Mouse (Mus musculus) bone marrow macrophage, adult 2 months (primary cell): ENCODE results near the gene Mtrex.
A peak's percentile ranks its signal among the peaks of the same experiment; 100 is the strongest.

Experiments
- CTCF ChIP-seq: IDR thresholded peaks from 2 replicates; pipeline ENCODE4 v1.5.1; 2012; ENCODE audit warnings: low read depth, mild to moderate bottlenecking, low read length, moderate library complexity
- POLR2A ChIP-seq: IDR thresholded peaks from 2 replicates; pipeline ENCODE4 v1.6.1; 2012; ENCODE audit warnings: mild to moderate bottlenecking, low read depth, low read length, borderline replicate concordance

DNA sequence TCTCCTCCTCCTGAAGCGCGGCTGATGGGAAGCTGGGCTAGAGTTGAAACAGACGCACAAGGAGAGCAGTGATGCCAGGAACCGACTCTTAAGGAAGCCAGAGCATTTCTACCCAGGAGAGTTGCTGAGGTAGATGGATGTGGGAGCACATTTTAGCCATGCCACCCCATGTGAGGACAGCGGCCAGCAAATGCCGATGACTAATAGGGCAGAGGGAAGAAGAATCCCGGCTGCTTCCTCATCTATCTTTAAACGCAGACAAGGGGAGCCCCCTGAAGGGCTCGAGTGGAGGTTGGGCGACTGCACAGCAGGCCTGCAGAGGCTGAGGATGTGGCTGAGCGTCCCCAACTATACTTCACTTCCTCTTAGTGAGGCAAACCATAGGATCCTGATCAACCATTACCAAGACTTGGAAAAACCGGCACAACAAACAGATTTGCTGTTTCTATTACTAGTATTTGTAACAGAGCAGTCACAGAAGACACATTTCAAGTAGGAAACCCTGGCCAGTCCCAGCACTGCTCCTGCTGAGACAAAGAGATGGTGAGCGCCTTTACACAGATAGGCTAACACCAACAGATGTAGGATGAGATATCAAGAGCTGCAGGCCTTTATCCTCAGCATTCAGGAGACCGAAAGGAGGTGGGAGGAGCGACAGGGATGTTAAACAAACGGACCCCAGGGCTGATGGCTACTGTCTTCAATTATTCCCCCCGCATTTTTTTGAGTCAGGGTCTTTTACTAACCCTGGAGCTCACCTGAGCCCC, 55.5 kb downstream of the Mtrex start:
- TF ChIP-seq CTCF (0 out of 2 replicates have a peak, but pooled peaks have one; percentile 8), POLR2A (no peak)
